Mouse (Mus musculus) liver, adult 2 months (tissue): ENCODE data around the gene Lyve1. TPM values are rescaled to one million over a fixed set of nuclear protein-coding genes. Genes with fewer than 3 reads are reported as not detected.
A peak's percentile ranks its signal among the peaks of the same experiment; 100 is the strongest.

Source experiments
- DNase-seq: peaks from one replicate; pipeline ENCODE4 v3.0.0-alpha.2; 2011; ENCODE audit warnings: low read depth, low spot score; ENCODE audit errors: extremely low read depth
- H3K27ac ChIP-seq: fragments of 200-500 bp; replicated peaks from 2 replicates; pipeline ENCODE4 v1.5.1; 2012; ENCODE audit warnings: low read depth, mild to moderate bottlenecking, control low read depth, inconsistent platforms, low read length; ENCODE audit not compliant: insufficient read depth
- H3K27me3 ChIP-seq: fragments of 200-500 bp; 2 replicates; pipeline ENCODE4 v1.6.1; 2012; ENCODE audit warnings: mild to moderate bottlenecking, moderate library complexity, low read length, inconsistent platforms; ENCODE audit not compliant: control insufficient read depth, insufficient read depth
- H3K36me3 ChIP-seq: fragments of 200-500 bp; 2 replicates; pipeline ENCODE4 v1.6.1; 2012; ENCODE audit warnings: low read length, inconsistent platforms; ENCODE audit not compliant: control insufficient read depth, insufficient read depth
- H3K4me1 ChIP-seq: fragments of 200-500 bp; 2 replicates; pipeline ENCODE4 v1.6.1; 2011; ENCODE audit warnings: low read length; ENCODE audit not compliant: control insufficient read depth, insufficient read depth
- H3K4me3 ChIP-seq: fragments of 200-500 bp; 2 replicates; pipeline ENCODE4 v1.5.1; 2011; ENCODE audit warnings: low read depth, mild to moderate bottlenecking, control low read depth, low read length, moderate library complexity; ENCODE audit not compliant: insufficient read depth
- H3K79me2 ChIP-seq: fragments of 200-500 bp; 2 replicates; pipeline ENCODE4 v1.6.1; 2012; ENCODE audit warnings: inconsistent platforms, mild to moderate bottlenecking, low read length, moderate library complexity; ENCODE audit not compliant: control insufficient read depth, insufficient read depth
- H3K9ac ChIP-seq: fragments of 200-500 bp; 2 replicates; pipeline ENCODE4 v1.6.1; 2012; ENCODE audit warnings: low read depth, mild to moderate bottlenecking, control low read depth, inconsistent platforms, low read length
- CTCF ChIP-seq: fragments of 200-500 bp; IDR thresholded peaks from 2 replicates; pipeline ENCODE4 v1.5.1; 2011; ENCODE audit warnings: low read depth, low read length, control low read depth
- POLR2A ChIP-seq: fragments of 200-500 bp; IDR thresholded peaks from 2 replicates; pipeline ENCODE4 v1.6.1; 2011; ENCODE audit warnings: low read length, control low read depth; ENCODE audit not compliant: insufficient read depth; ENCODE audit errors: extremely low read depth
- WGBS: fragments of 180-500 bp; shearing (Covaris S2); methylation state at CpG from one replicate; pipeline ENCODE4 v1.1.7; 2018; 5-methylcytosine and 5-hydroxymethylcytosine counted together
- polyA plus RNA-seq: library from polyadenylated mRNA; depleted of rRNA; stranded (reverse); fragments of >200 nt; gene quantifications from 2 replicates; pipeline ENCODE4 v1.2.3, GENCODE M21; 2012
- total RNA-seq: library from RNA; depleted of rRNA; stranded (reverse); fragments of >200 nt; gene quantifications from 2 replicates; pipeline ENCODE4 v1.2.3, GENCODE M21; 2014

Gene Lyve1
- total and polyA plus RNA-seq, 2 experiments = 6.4 to 7.8 TPM

DNA sequence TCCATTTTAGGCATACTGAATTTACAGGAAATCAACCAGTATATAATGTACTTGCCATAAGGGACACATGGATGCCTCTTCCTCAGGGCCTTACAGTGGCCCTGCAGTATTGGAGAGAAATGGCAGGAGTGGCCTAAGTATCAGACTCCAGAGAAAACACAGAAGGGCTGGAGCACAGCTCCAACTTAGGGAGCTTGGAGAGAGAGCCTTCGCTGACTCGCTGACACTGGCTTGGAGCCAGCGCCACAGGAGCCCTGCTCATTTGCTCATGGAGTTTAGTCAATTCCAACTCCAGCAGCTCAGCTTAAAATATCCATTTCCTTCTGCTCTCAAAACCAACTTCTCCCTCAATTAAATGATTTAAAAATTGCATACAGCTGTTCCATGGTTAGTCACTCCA is 41.4 kb downstream of the Lyve1 start:
- Histone ChIP-seq H3K4me1 (peaks cover 15% of the 10 kb centered on the region), H3K36me3 (peaks cover 4% of the 10 kb centered on the region; the same call in 1 of the 2 replicates), H3K27me3 (no peaks in the 10 kb centered on the region), H3K4me3 (no peak overlapping the region), H3K27ac (no peak overlapping the region), H3K79me2 (no peaks in the 10 kb centered on the region), H3K9ac (no peak overlapping the region)
- TF ChIP-seq POLR2A (no peak), CTCF (no peak)
- WGBS = 47% methylated on average over 3 of the region's 3 CpGs
- peak; percentile 26 for DNase-seq

DNA sequence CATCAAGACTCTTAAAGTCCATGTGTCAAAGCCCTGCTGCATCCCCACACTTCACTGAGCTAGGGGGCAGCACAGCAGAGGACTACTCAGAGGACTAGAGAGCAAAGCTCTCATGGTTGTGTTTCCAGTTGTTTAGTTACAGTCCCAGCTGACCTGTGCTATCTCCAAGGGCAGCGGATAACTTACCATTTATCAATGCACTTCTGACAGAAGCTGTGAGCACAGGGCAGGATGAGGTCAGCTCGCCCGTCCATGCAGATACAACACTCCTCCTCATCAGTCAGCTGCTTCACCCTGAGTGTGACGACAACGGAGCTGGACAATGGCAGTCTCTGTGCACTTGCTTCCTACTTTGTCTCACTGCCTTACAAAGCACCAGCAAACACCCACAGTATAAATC is 42.0 kb downstream of the Lyve1 start:
- Histone ChIP-seq H3K27ac (no peak overlapping the region), H3K4me1 (peaks cover 15% of the 10 kb centered on the region), H3K79me2 (no peaks in the 10 kb centered on the region), H3K9ac (no peak overlapping the region), H3K4me3 (no peak overlapping the region), H3K36me3 (peaks cover 4% of the 10 kb centered on the region; the same call in 1 of the 2 replicates), H3K27me3 (no peaks in the 10 kb centered on the region)
- no peak for DNase-seq
- TF ChIP-seq CTCF (no peak), POLR2A (no peak)
- 79% methylated on average over 5 of the region's 5 CpGs for WGBS

DNA sequence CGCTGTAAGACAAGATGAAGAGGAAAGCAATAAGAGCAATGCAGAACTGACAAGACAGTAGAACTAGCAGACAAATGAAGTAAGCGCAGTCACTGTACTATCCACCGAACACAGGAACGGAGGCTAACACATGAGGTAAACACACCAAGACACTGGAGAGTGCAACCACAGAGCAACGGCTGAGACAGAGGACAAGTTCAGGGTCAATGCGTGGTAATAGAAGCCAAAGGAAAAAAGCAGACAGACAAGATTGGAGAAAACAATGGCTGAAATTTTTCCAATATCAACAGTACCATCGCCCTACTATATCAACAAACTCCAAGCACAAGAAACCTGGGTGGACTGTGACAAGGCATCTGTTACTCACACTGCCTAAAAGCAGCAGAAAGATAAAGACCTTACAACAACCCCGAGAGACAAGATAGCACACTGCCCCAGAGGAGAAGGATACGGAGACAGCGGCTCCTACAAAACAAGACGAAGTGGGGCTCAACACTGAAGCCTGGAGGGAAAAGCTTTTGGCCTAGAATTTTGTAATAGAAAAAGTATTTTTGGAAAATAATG is 44.2 kb downstream of the Lyve1 start:
- WGBS = 57% methylated on average over 11 of the region's 11 CpGs
- H3K27ac ChIP-seq = no peak overlapping the region
- no peak overlapping the region for H3K9ac ChIP-seq
- no peak for DNase-seq
- H3K36me3 ChIP-seq = peaks cover 4% of the 10 kb centered on the region
- H3K4me1 ChIP-seq = peaks cover 15% of the 10 kb centered on the region
- TF ChIP-seq POLR2A (no peak), CTCF (no peak)
- H3K27me3 ChIP-seq = no peaks in the 10 kb centered on the region
- no peaks in the 10 kb centered on the region for H3K79me2 ChIP-seq
- no peak overlapping the region for H3K4me3 ChIP-seq

DNA sequence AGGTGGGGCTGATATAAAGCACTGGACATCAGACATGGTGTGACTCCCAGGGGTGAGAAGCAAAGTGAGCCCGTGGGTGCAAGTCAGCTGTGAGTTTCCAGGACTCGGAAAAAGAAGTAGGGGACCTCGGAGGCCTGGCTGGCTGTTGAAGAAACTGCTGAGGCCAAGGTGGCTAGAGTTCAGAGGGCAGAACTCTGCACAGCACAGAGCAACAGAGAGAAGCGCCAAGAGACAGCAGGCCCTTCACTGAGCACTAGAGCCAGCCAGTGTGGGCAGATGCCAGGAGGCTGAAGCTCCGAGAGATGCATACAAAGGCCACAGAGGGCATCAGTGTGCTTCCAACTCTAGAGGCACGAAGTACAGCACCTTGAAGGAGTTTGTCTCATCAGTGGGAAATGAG is 44.8 kb downstream of the Lyve1 start:
- WGBS = 28% methylated on average over 6 of the region's 6 CpGs
- Histone ChIP-seq H3K36me3 (peaks cover 6% of the 10 kb centered on the region), H3K79me2 (no peaks in the 10 kb centered on the region), H3K4me3 (no peak overlapping the region), H3K9ac (no peak overlapping the region), H3K4me1 (peaks cover 10% of the 10 kb centered on the region), H3K27ac (no peak overlapping the region), H3K27me3 (no peaks in the 10 kb centered on the region)
- TF ChIP-seq CTCF (no peak), POLR2A (no peak)
- peak; percentile 82 for DNase-seq

DNA sequence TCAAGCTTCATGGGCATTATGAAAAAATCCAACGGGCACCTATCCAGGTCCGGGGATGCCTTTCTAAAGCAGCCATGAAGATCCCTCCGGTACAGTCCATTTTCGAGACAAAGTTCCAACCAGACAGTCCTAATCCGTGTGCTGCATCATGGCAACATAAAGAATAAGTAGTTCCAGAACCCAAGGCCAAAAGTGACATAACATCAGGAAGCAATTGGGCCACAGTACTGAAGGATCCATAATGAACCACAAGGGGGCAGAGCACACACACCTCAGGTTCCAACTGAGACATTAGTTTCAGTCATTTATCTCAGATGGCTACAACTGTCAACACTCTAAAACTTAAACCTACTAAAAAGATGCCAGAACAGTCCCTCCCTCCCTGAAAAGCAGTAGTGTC is 47.0 kb downstream of the Lyve1 start:
- H3K9ac ChIP-seq = no peak overlapping the region
- no peak overlapping the region for H3K4me3 ChIP-seq
- WGBS = 67% methylated on average over 5 of the region's 5 CpGs
- no peak for TF ChIP-seq POLR2A
- TF ChIP-seq CTCF = peak; percentile 40
- H3K36me3 ChIP-seq = peaks cover 13% of the 10 kb centered on the region
- peaks cover 7% of the 10 kb centered on the region; the same call in 1 of the 2 replicates for H3K4me1 ChIP-seq
- H3K27me3 ChIP-seq = no peaks in the 10 kb centered on the region
- peak; percentile 50 for DNase-seq
- no peaks in the 10 kb centered on the region for H3K79me2 ChIP-seq
- H3K27ac ChIP-seq = no peak overlapping the region

DNA sequence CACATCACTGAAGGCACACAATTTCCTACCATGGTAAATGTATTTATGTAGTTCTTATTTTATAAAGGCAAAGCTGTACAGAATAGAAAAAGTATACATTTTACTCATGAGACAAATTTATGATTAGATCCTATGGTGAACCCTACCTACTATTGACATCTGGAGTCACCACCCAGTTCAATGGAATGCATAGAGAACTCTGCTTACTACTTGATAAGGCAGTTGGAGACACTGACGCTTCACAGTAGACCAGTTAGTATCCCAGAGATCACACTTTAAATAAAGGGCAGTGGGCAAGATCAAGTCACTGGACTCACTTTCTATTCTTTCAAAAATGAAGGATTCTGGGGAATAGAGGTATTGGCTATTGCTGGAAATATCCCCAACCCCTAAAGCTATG is 49.1 kb downstream of the Lyve1 start:
- Histone ChIP-seq H3K4me1 (peaks cover 4% of the 10 kb centered on the region; the same call in 1 of the 2 replicates), H3K9ac (no peak overlapping the region), H3K4me3 (no peak overlapping the region), H3K36me3 (peaks cover 13% of the 10 kb centered on the region), H3K27ac (no peak overlapping the region), H3K79me2 (no peaks in the 10 kb centered on the region), H3K27me3 (no peaks in the 10 kb centered on the region)
- TF ChIP-seq CTCF (no peak), POLR2A (no peak)
- WGBS = 95% methylated on average over 1 of the region's 1 CpGs
- no peak for DNase-seq
